Mouse (Mus musculus) lung, adult 2 months (tissue): ENCODE data around the gene Ttll1. TPM values are rescaled to one million over a fixed set of nuclear protein-coding genes. Genes with fewer than 3 reads are reported as not detected.

Experiments
- DNase-seq: peaks from one replicate; pipeline ENCODE4 v3.0.0; 2022
- H3K4me1 ChIP-seq: fragments of 200-500 bp; 2 replicates; pipeline ENCODE4 v1.6.1; 2011; ENCODE audit warnings: low read length; ENCODE audit not compliant: control insufficient read depth, insufficient read depth
- H3K4me3 ChIP-seq: fragments of 200-500 bp; replicated peaks from 2 replicates; pipeline ENCODE3; 2011; ENCODE audit warnings: low read depth, mild to moderate bottlenecking, control low read depth, low read length; ENCODE audit errors: extremely low read depth
- CTCF ChIP-seq: fragments of 200-500 bp; IDR thresholded peaks from 2 replicates; pipeline ENCODE4 v1.5.1; 2011; ENCODE audit warnings: mild to moderate bottlenecking, low read length, control low read depth; ENCODE audit not compliant: insufficient read depth
- POLR2A ChIP-seq: fragments of 200-500 bp; IDR thresholded peaks from 2 replicates; pipeline ENCODE4 v1.6.1; 2011; ENCODE audit warnings: low read depth, mild to moderate bottlenecking, control low read depth, low read length, borderline replicate concordance; ENCODE audit errors: extremely low read depth
- WGBS: fragments of 180-500 bp; shearing (Covaris S2); methylation state at CpG from one replicate; pipeline ENCODE4 v1.1.7; 2018; 5-methylcytosine and 5-hydroxymethylcytosine counted together
- polyA plus RNA-seq: library from polyadenylated mRNA; depleted of rRNA; stranded (reverse); fragments of >200 nt; gene quantifications from 2 replicates; pipeline ENCODE4 v1.2.3, GENCODE M21; 2012

Gene Ttll1
- polyA plus RNA-seq, 1 experiment, result 12.6 TPM

GRCm38 (mm10) chr15:83526424-83527091, 15.9 kb upstream of the Ttll1 start, which contains the start of gene Bik:
Gene Bik (plus strand): TSS chr15:83526862.
- TF ChIP-seq CTCF, result no peak
- peak; percentile 92; the same call in 1 of the 2 replicates for TF ChIP-seq POLR2A
- WGBS, result under 1% methylated on average over 45 of the region's 45 CpGs
- H3K4me1 ChIP-seq, result peaks cover 26% of the 10 kb centered on the region
- H3K4me3 ChIP-seq, result peak within 1 kb of the TSS; percentile 87
- peak; percentile 74 for DNase-seq

- Histone ChIP-seq H3K4me1 (peaks cover 13% of the 10 kb centered on the region), H3K4me3 (no peak overlapping the region)
- 91% methylated on average over 3 of the region's 3 CpGs for WGBS
- no peak for DNase-seq
- TF ChIP-seq CTCF, result no peak
- no peak for TF ChIP-seq POLR2A
Observed at GRCm38 (mm10) chr15:83524333-83524729, 13.6 kb upstream of the Ttll1 start.

DNA sequence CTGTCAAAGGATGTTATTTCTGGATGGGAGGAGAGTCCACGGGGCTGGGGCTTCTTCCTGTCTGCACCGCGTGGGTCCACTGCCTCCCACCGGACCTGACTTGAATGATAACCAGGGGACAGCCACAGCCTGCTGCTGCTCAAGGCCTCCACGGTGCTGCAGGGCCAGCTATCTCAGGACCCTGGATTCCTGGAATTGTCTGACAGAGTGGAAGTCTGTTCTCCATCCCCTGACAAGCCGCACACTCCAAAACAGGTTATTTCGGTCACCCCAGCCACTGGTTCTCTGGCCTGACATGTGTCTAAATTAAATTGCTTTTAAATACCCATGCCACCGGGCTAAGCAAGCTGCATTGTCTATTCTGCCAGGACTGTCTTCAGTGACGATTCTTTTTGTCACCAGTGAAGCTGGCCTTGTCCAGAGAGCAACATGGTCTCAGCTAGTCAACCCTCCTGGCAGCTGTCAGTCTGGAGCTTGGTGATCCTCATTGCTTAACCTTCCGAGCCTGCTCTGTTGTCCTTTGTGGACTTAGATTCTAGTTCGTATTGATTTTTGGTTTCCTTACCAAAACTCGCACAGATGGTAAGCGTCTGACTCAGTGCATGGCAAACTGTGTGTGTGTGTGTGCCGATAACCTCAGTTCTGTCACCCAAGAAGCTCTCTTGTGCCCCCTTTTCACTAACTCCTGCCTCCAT, 13.1 kb upstream of the Ttll1 start:
- 68% methylated on average over 14 of the region's 14 CpGs for WGBS
- TF ChIP-seq POLR2A (no peak), CTCF (no peak)
- Histone ChIP-seq H3K4me1 (peaks cover 7% of the 10 kb centered on the region), H3K4me3 (no peak overlapping the region)
- DNase-seq, result no peak

DNA sequence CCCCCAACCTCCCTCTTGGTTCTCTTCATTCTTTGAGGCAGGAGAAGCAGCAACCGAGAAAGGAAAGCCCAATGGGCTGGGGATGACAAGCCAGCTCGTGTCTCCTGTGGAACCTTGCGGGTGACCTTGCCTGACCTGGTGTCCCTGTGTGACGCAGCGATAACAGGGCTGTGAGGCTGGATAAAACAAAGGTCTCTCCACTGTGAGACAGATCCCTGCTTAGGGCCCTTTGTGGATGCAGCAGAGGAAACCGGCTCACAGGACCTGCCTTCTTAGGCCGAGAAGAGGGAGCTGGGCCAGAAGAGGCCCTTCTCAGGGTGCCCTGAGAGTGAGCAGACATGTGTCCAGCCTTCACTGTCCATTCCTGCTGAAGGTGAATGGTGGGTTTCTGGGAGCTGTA, 12.5 kb upstream of the Ttll1 start:
- Histone ChIP-seq H3K4me1 (peaks cover 6% of the 10 kb centered on the region), H3K4me3 (no peak overlapping the region)
- DNase-seq, result no peak
- no peak for TF ChIP-seq CTCF
- no peak for TF ChIP-seq POLR2A
- WGBS, result 65% methylated on average over 7 of the region's 7 CpGs

GRCm38 (mm10) chr15:83520861-83521382, 10.2 kb upstream of the Ttll1 start:
- H3K4me3 ChIP-seq, result no peak overlapping the region
- TF ChIP-seq CTCF (no peak), POLR2A (no peak)
- 81% methylated on average over 6 of the region's 6 CpGs for WGBS
- no peak for DNase-seq
- no peaks in the 10 kb centered on the region for H3K4me1 ChIP-seq

DNA sequence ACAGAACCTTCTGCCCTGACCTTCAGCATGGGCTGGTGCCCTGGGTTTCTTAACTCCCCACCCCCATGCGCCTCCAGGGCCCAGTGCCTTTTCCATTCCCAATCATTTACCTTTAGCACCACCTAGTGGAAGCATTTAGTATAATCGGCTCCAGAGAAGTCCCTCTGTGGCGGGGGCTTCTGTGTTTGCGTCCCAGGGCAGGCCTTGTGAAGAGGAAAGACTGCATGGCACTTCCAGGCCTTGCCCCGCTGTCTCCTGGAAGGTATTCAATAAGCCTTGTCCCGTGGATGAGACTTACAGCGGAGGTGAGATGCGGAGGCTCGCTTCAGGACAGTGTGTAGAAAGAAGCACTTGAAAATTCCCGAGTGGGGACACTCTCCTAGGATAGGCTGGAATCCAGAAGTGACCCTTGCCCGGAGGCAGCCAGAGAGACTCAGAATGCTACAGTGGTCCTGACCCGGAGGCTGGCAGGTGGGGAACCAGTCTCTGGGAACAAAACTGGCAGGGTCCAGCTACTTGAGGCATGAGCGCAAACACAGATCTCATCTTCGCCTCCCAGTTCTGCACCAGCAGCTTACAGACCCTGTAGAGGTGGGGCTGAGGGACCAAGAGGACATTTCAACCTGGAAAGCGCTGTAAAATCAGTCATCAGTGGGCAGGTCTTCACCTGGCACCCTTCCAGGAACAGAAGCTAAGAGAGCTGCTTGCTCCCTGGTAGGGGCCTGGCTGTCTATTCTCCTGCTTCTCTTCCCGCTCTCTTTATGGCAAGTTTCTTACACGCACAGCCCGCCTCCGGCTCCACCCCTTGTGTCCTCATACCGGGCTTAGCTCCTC, 7.7 kb upstream of the Ttll1 start:
- TF ChIP-seq POLR2A (no peak), CTCF (peak; percentile 70)
- Histone ChIP-seq H3K4me1 (no peaks in the 10 kb centered on the region), H3K4me3 (no peak overlapping the region)
- DNase-seq, result peak; percentile 58
- WGBS, result 32% methylated on average over 20 of the region's 20 CpGs

DNA sequence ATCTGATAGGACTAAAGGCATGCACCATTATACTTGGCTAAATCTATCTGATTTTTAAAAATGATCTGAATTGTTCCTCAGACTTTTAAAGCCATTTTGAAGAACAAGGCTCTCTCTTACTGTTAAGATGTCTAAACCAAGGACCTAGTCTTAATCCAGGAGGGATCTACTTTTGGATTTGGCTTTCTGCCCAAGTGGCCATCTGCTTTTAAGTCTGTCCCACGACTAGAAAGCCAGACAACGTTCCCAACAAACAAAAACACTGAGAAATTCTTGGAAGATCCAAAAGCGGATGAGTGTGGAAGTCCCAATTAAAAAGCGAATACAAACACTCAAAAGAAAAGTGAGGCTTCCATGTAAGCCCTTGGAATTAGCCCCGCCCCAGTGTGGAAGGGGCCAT, 4.3 kb upstream of the Ttll1 start:
- no peaks in the 10 kb centered on the region for H3K4me1 ChIP-seq
- WGBS, result 58% methylated on average over 5 of the region's 5 CpGs
- DNase-seq, result no peak
- TF ChIP-seq CTCF, result no peak
- no peak for TF ChIP-seq POLR2A
- no peak overlapping the region for H3K4me3 ChIP-seq

DNA sequence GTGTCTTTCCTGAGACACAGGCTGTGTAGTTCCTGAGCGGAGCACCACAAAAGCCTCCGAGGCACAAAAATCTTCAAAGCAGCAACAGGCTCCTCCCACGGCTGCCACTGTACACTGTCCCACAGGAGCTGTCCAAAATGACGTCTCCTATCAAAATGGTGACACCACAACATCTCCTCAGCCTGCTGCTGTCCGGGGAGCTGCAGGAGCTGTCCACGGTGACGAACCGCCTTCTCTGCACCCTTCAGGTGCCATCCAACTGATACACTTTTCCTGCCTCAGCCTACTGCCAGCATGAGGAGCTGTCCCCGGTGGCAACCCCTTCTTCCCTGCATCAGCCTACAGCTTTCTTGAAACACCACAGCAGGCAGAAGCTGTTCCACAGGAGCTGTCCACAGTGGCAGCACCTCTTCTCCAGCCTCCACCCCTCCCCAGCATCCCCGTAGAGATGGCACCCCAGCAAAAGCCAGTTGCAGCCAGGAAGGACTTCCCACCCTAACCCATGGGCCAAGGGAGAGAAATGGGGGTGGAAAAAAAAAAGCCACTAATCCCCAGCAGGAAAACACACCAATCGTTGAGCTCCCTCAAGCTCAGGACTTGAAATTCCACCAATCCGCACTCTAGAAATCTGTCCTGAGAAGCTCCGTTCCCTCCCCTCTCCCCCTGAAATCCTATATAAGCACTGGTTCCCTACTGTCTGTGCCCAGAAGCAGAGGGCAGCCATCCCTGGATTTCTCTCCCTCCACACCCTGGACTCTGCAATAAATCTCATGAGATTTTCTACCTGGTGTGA, 2.0 kb upstream of the Ttll1 start:
- WGBS, result 64% methylated on average over 13 of the region's 13 CpGs
- Histone ChIP-seq H3K4me3 (no peak overlapping the region), H3K4me1 (no peaks in the 10 kb centered on the region)
- TF ChIP-seq POLR2A (no peak), CTCF (no peak)
- no peak for DNase-seq
